Mouse (Mus musculus): ENCODE results near the gene Zfp58.
A peak's percentile ranks its signal among the peaks of the same experiment; 100 is the strongest.
"Not testable (repeated sequence)": the region's sequence is repeated elsewhere in the genome, so short reads cannot be mapped to it uniquely, and the experiment has no call there.

Zfp58 gene

GRCm38 (mm10) chr13:67500084-67500719 is at the start of gene Zfp58:
Gene Zfp58, minus strand, starts transcription at chr13:67500555.
- DNase-seq (ENCODE audit: low spot score) = peak; percentile 73

- DNase-seq (ENCODE audit: low spot score) = no peak
These were observed 45.6 kb upstream of the Zfp58 start for GRCm38 (mm10) chr13:67545941-67546340.

- DNase-seq (ENCODE audit: low spot score) = no peak
These were observed 26.8 kb upstream of the Zfp58 start for GRCm38 (mm10) chr13:67527049-67527730.

GRCm38 (mm10) chr13:67525753-67526410 is 25.5 kb upstream of the Zfp58 start, which contains the start of the genes Gm26965 and Zfp87:
Gene Gm26965, minus strand, starts transcription at chr13:67526151.
Gene Zfp87, minus strand, starts transcription at chr13:67526177.
- peak; percentile 87 for DNase-seq (ENCODE audit: low spot score)

GRCm38 (mm10) chr13:67500908-67501307 is 553 bp upstream of the Zfp58 start:
- DNase-seq (ENCODE audit: low spot score) = no peak

GRCm38 (mm10) chr13:67495631-67496030 is 4.7 kb downstream of the Zfp58 start:
- DNase-seq (ENCODE audit: low spot score) = no peak

GRCm38 (mm10) chr13:67484424-67484811 is 15.9 kb downstream of the Zfp58 start:
- no peak for DNase-seq (ENCODE audit: low spot score)

GRCm38 (mm10) chr13:67483625-67484423 is 16.5 kb downstream of the Zfp58 start, which contains the start of gene Zfp874b:
Gene Zfp874b, minus strand, starts transcription at chr13:67484258.
- peak; percentile 69 for DNase-seq (ENCODE audit: low spot score)

- no peak for DNase-seq (ENCODE audit: low spot score)
These were observed 18.8 kb downstream of the Zfp58 start for GRCm38 (mm10) chr13:67481528-67481927.

GRCm38 (mm10) chr13:67469274-67469673 is 31.1 kb downstream of the Zfp58 start:
- no peak for DNase-seq (ENCODE audit: low spot score)

- DNase-seq (ENCODE audit: low spot score) = not testable (repeated sequence)
These were observed 36.7 kb downstream of the Zfp58 start for GRCm38 (mm10) chr13:67463506-67464185.

- no peak for DNase-seq (ENCODE audit: low spot score)
These were observed 48.4 kb downstream of the Zfp58 start for GRCm38 (mm10) chr13:67452021-67452309.

GRCm38 (mm10) chr13:67451172-67452020 is 49.0 kb downstream of the Zfp58 start, which contains the start of gene Zfp874a:
Gene Zfp874a, minus strand, starts transcription at chr13:67451624.
- DNase-seq (ENCODE audit: low spot score) = peak; percentile 82

Data from urinary bladder, postnatal 25 days (tissue).